Mouse (Mus musculus) heart, adult 2 months (tissue): Measurements from ENCODE around the gene Drd4.

Experiments
- CTCF ChIP-seq: fragments of 200-600 bp; IDR thresholded peaks from 2 replicates; pipeline ENCODE4 v1.8.1; 2022; ENCODE audit warnings: antibody characterized with exemption, mild to moderate bottlenecking, moderate library complexity
- EP300 ChIP-seq: fragments of 200-500 bp; IDR thresholded peaks from 2 replicates; pipeline ENCODE4 v1.6.1; 2011; ENCODE audit warnings: low read depth, low read length, control low read depth; ENCODE audit not compliant: insufficient read depth
- POLR2A ChIP-seq: fragments of 200-500 bp; IDR thresholded peaks from 2 replicates; pipeline ENCODE4 v1.6.1; 2011; ENCODE audit warnings: mild to moderate bottlenecking, low read depth, low read length, control low read depth; ENCODE audit not compliant: insufficient read depth

DNA sequence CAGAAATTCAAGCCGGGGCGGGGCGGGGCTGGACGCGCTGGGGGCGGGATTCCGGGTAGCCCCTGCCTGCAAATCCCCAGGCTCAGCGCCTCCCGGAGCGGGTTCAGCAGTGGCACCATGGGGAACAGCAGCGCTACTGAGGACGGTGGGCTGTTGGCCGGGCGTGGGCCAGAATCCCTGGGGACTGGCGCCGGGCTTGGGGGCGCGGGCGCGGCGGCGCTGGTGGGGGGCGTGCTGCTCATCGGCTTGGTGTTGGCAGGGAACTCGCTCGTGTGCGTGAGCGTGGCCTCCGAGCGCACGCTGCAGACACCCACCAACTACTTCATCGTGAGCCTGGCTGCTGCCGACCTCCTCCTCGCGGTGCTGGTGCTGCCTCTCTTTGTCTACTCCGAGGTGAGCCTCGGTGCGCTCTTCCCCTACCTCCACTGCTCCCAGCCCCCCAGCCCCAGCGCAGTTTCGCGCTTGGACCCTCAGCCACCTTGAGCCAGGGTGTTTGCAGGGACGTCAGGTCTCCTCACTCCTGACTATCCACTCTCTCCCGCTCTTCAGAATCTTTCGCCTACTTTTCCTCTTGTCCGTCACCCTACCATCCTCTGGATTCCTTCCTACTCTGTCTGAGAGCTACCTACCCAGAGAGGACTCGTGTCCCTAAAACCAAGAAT, at the start of gene Drd4:
- TF ChIP-seq CTCF = no peak
- TF ChIP-seq EP300 = no peak
- no peak for TF ChIP-seq POLR2A
